ENCODE assay signal across 24 mouse cellular contexts in the genomic region with DNA sequence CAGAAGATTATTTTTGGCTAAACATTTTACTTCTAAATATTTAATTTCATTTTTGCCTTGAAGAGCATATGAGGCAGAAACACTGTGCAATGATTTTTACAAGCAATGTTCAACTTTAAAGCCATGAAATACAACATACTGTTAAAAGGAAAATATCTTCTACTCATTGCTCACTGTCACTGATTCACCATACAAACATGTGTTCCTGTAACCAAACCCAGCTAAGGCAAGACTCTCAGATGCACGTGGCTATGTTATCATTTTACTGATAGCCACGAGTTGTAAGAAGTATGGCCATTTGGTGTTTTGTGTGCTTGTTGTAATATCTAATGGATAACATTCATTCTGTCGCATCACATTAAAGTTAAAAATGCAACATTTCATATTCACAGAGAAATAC.
DNase-seq lines count a peak whose midpoint lies in the region; ATAC-seq and TF ChIP-seq lines count a peak whose summit lies in the region.
"Had no signal": no experiment of that assay in that cellular context is flagged by ENCODE, and none has a peak within 500 bp of the region (broad histone marks: within the 10 kb centered on the region; RNA-seq: fewer than 3 reads in every experiment).

No protein-coding gene starts in this region.

- H3K79me2 ChIP-seq in myocyte (ENCODE audit: control insufficient read depth, insufficient read depth): no peaks in the 10 kb centered on the region

- no peak overlapping the region for H3K4me2 ChIP-seq in myocyte (ENCODE audit: low read depth)
- H3K4me2 ChIP-seq in forebrain, embryonic 11.5 days (ENCODE audit: low read depth, low read length, severe bottlenecking): no peak overlapping the region

- H3ac ChIP-seq in myocyte (ENCODE audit: control insufficient read depth, insufficient read length): no peak overlapping the region

- TF ChIP-seq CTCF in gastrocnemius, adult 2 months (IDR thresholded peaks at IDR 0.05): no peak

- WGBS in forebrain, embryonic 11.5 days: 84% methylated on average over 3 of the region's 3 CpGs

- TF ChIP-seq POLR2A in myocyte (IDR thresholded peaks at IDR 0.05; ENCODE audit: insufficient read length, low read depth): no peak

- no peak overlapping the region for H3K9ac ChIP-seq in forebrain, embryonic 11.5 days (ENCODE audit: low read length)

- H3K27ac ChIP-seq in gastrocnemius, adult 2 months: peak overlapping the region; percentile 20; the same call in 1 of the 2 replicates
- H3K27ac ChIP-seq in forebrain, embryonic 11.5 days (ENCODE audit: low read depth, low read length): no peak overlapping the region

- no peaks in the 10 kb centered on the region for H3K9me3 ChIP-seq in forebrain, embryonic 11.5 days (ENCODE audit: control insufficient read depth, low read length)
- H3K9me3 ChIP-seq: G1E had no signal

- no peak for ATAC-seq in forebrain, embryonic 11.5 days (replicated peaks; ENCODE audit: low FRiP score)
- ATAC-seq: activated CD4-positive, CD25-positive, alpha-beta regulatory T cell, adult 4 months; CD4-positive, CD25-positive, alpha-beta regulatory T cell, adult 4 months; Patski had no signal

- DNase-seq in gastrocnemius, adult 2 months: no peak
- DNase-seq in gastrocnemius, postnatal 25 days: no peak
- peak; percentile 87 for DNase-seq in 3T3-L1 (ENCODE audit: low read depth, low spot score)
- DNase-seq in NIH3T3 (ENCODE audit: low read depth): peak; percentile 76
- no peak for DNase-seq in forebrain, embryonic 11.5 days (ENCODE audit: low spot score)
- no peak for DNase-seq in embryo, embryonic 10 days (ENCODE audit: low spot score)
- no peak for DNase-seq in layer of hippocampus, postnatal 10 days (ENCODE audit: low spot score in 2 of 2)
- DNase-seq: adrenal gland, adult 2 months; adrenal gland, adult 8-10 months; adrenal gland, postnatal 10 days; adrenal gland, postnatal 14 days; adrenal gland, postnatal 25 days; adrenal gland, postnatal 36 days; B cell, adult 2 months; cerebellum, adult 11 months; cerebellum, adult 11-12 months; cerebellum, adult 18-20 months; cerebellum, adult 2 months had no signal

- H3K4me3 ChIP-seq in gastrocnemius, adult 2 months: no peak overlapping the region
- H3K4me3 ChIP-seq in myocyte: no peak overlapping the region
- H3K4me3 ChIP-seq in forebrain, embryonic 11.5 days (ENCODE audit: low read depth, low read length): no peak overlapping the region

- intact Hi-C loops in gastrocnemius, adult 2 months (cut with DNase I): no loop called here

- H3K36me3 ChIP-seq in myocyte (ENCODE audit: control insufficient read depth, insufficient read depth): no peaks in the 10 kb centered on the region
- H3K36me3 ChIP-seq in forebrain, embryonic 11.5 days (ENCODE audit: control insufficient read depth, insufficient read depth, low read length): no peaks in the 10 kb centered on the region
- H3K36me3 ChIP-seq: G1E had no signal

- H3K4me1 ChIP-seq in forebrain, embryonic 11.5 days (replicated peaks; ENCODE audit: control insufficient read depth, insufficient read depth, low read length): no peaks in the 10 kb centered on the region

- H3K27me3 ChIP-seq in myocyte (ENCODE audit: control insufficient read depth, insufficient read depth, insufficient read length): no peaks in the 10 kb centered on the region
- H3K27me3 ChIP-seq in forebrain, embryonic 11.5 days (ENCODE audit: control insufficient read depth, insufficient read depth, low read length): no peaks in the 10 kb centered on the region
- H3K27me3 ChIP-seq: CH12.LX, Patski had no signal

TF ChIP-seq in myocyte, 11 proteins besides CTCF, POLR2A, EP300 and RAD21:
- peak; percentile 27 for TF ChIP-seq USF1 (IDR thresholded peaks at IDR 0.05; ENCODE audit: low read depth)
- TF ChIP-seq TCF12 (IDR thresholded peaks at IDR 0.05; ENCODE audit: insufficient read depth, poor library complexity, severe bottlenecking): no peak
- no peak for TF ChIP-seq MYOD1 (IDR thresholded peaks at IDR 0.05; ENCODE audit: control insufficient read depth in 1 of 3, insufficient read length in 2 of 3, low read depth in 2 of 3)
- TF ChIP-seq MYOG (IDR thresholded peaks at IDR 0.05; ENCODE audit: control insufficient read depth in 1 of 3, insufficient read depth in 1 of 3, insufficient read length in 2 of 3, low read depth in 2 of 3): no peak
TF ChIP-seq in myocyte: peak in this region for 1.

Comparison
In these comparisons a context has a peak if more than half of its experiments do, and no peak if none do; other contexts are left out.
1. DNase-seq: peak in 3T3-L1 (single experiment) and NIH3T3 (single experiment); none in gastrocnemius, adult 2 months (single experiment), gastrocnemius, postnatal 25 days (single experiment), forebrain, embryonic 11.5 days (single experiment), embryo, embryonic 10 days (single experiment) and layer of hippocampus, postnatal 10 days (0 of 2).